Mouse (Mus musculus): ENCODE results near the gene Rora. TPM values are rescaled to one million over a fixed set of nuclear protein-coding genes. Genes with fewer than 3 reads are reported as not detected.

Gene Rora
- polyA plus RNA-seq, 1 experiment from 2014 or later, result 6.6 TPM

DNA sequence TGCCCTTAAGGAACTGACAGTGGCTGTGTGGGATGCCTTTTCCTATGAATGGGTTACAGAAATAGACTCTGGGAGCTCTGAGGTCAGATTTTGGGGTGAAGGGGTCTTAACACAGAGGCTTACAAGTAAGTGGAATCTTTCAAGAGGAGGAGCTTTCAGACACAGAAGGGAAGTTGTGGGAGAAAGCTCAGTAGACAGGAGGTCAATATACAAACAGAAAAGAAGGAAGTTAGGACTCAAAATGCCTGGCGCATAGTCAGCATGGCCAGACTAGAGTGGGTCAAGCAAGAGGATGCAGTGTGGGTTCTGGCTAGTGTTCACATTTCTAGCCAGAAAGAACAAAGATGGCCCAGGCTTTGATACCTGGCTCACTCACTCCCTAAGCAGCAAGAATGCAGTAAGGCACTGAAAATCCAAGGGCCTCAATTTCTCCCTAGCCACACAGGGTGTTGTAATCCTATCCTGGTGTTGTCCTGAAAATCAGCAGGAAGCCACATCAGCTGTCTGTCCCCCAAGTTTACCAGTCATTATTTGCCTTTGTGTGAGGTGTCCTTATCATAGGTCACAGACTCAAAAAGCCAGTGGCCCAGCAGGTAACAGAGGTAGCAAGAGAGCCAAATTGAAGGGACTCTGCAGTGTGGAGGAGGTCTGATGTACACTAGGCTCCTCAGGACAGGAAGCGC lies 456.2 kb downstream of the Rora start:
- peaks cover 18% of the 10 kb centered on the region for H3K4me1 ChIP-seq
- no peak for DNase-seq (ENCODE audit: low spot score)
- no peaks in the 10 kb centered on the region for H3K27me3 ChIP-seq (replicated peaks; ENCODE audit: low read depth, poor library complexity, severe bottlenecking)
- H3K36me3 ChIP-seq (replicated peaks), result no peaks in the 10 kb centered on the region
- WGBS, result 93% methylated on average over 2 of the region's 2 CpGs
- no peaks in the 10 kb centered on the region for H3K9me3 ChIP-seq
- no peak overlapping the region for H3K27ac ChIP-seq (replicated peaks)
- H3K4me3 ChIP-seq, result no peak overlapping the region

DNA sequence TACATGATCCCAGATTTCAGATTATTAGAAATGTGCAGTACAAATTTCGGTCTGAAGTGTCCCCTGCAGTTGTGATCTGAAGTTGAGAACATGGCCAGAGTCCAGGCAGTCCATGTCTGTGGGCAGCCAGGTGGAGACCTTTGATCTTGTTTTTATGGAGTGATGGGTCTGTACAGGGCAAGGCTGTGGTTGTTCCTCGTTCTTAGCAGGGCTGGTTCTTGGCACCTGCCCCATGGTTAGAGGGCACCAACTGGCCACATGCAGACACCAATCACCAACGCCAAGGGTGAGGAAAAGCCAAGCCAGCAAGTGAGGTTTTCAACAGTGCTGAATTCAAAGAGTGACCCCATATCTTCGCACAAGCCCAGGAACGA lies 456.7 kb downstream of the Rora start:
- no peak for DNase-seq (ENCODE audit: low spot score)
- H3K36me3 ChIP-seq (replicated peaks), result no peaks in the 10 kb centered on the region
- WGBS, result 81% methylated on average over 5 of the region's 5 CpGs

DNA sequence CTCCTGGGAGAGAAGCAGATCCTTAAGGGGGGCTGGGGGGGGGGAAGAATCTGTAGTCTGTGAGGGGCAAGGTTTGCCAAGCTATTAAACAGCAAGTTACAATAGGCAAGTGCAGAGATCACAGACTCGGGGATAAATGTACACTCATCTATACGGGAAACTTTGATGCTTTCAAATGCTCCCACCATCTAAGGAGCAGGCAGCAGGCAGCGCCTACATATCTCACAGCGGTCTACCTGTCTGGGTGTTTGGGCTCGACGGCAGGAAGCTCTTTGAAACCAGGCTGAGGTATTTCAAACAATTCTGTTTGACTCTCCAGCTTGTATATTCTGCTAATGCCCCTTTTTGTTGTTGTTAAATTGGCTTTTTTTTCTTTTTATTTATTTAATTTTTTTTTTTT lies 457.1 kb downstream of the Rora start:
- H3K4me1 ChIP-seq, result peaks cover 20% of the 10 kb centered on the region
- H3K27ac ChIP-seq (replicated peaks), result no peak overlapping the region
- H3K9me3 ChIP-seq, result no peaks in the 10 kb centered on the region
- 75% methylated on average over 6 of the region's 6 CpGs for WGBS
- no peak overlapping the region for H3K4me3 ChIP-seq
- no peak for DNase-seq (ENCODE audit: low spot score)
- no peaks in the 10 kb centered on the region for H3K27me3 ChIP-seq (replicated peaks; ENCODE audit: low read depth, poor library complexity, severe bottlenecking)
- H3K36me3 ChIP-seq (replicated peaks), result no peaks in the 10 kb centered on the region

More for the DNA sequence above, 456.7 kb downstream of the Rora start:
- H3K4me3 ChIP-seq, result no peak overlapping the region
- no peaks in the 10 kb centered on the region for H3K9me3 ChIP-seq
- peaks cover 20% of the 10 kb centered on the region for H3K4me1 ChIP-seq
- no peak overlapping the region for H3K27ac ChIP-seq (replicated peaks)
- no peaks in the 10 kb centered on the region for H3K27me3 ChIP-seq (replicated peaks; ENCODE audit: low read depth, poor library complexity, severe bottlenecking)

DNA sequence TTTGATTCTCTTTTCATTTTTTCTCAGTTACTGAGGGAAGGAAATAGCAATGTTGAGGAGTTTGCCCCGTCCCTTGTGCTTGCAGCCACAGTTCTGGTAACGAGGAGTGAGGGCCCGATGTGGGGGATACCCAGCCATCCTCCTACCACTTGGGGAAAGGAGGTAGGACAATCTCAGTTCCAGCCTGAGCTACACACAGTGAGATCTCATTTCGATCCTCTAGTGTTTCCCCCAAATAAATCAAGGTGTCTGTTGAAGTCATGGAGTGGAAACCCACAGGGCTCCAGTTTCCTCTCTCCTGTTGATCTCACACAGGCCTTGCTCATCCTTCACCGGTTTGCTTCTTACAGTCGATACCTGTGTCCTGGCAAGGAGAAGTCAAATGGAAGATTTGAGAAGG lies 458.0 kb downstream of the Rora start:
- Histone ChIP-seq H3K9me3 (no peaks in the 10 kb centered on the region), H3K36me3 (replicated peaks) (no peaks in the 10 kb centered on the region), H3K4me3 (no peak overlapping the region), H3K4me1 (peaks cover 20% of the 10 kb centered on the region), H3K27ac (replicated peaks) (no peak overlapping the region), H3K27me3 (replicated peaks; ENCODE audit: low read depth, poor library complexity, severe bottlenecking) (no peaks in the 10 kb centered on the region)
- DNase-seq (ENCODE audit: low spot score), result no peak
- WGBS, result 83% methylated on average over 6 of the region's 6 CpGs

DNA sequence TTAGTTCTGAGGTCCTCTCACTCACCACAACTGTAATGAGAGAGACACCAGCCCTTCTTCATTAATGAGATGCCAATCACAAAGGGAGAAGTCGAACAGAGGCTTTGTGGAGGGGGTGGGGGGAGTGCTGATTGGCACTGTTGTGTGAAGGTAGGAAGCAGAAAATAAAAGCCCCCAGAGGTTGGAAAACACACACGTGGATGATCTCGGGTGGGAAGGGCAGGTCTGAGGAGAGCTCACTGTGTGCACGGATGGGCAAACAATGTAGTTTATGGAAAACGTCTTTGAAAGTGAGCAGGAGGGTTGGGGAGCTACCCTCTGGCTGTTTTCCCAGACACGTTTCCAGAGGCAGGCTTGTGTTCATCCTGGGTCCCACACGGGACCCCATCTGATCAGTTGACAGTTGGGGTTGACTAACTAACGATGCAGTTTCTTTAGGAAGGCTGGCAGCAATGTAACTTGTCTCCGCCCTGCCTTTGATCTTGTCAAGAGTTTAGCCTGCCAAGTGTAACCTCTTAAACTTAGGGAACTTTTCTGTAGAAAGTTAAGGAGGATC lies 460.9 kb downstream of the Rora start:
- Histone ChIP-seq H3K27me3 (replicated peaks; ENCODE audit: low read depth, poor library complexity, severe bottlenecking) (no peaks in the 10 kb centered on the region), H3K27ac (replicated peaks) (no peak overlapping the region), H3K4me3 (no peak overlapping the region), H3K9me3 (no peaks in the 10 kb centered on the region), H3K4me1 (peaks cover 17% of the 10 kb centered on the region), H3K36me3 (replicated peaks) (no peaks in the 10 kb centered on the region)
- no peak for DNase-seq (ENCODE audit: low spot score)
- WGBS, result 33% methylated on average over 9 of the region's 9 CpGs

DNA sequence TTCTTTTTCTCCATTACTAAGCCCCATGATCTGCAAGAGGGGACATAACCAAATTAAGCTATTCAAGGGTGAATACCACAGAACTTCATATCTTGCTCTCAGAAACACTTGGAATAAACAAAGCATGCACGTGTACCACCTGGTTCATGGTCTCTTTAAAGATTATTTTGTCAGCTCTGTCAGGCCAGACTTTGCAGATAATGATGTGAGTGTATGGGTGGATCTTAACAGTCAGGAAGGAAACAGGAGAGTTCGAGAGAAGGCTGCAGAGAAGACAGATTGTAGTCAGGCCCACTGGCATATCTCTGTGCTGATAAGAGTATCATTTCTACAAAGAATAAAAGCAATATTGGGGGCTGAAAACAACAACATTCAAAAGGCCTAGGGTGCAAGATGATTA lies 463.2 kb downstream of the Rora start:
- DNase-seq (ENCODE audit: low spot score), result no peak
- 77% methylated on average over 2 of the region's 2 CpGs for WGBS
- no peak overlapping the region for H3K27ac ChIP-seq (replicated peaks)
- H3K27me3 ChIP-seq (replicated peaks; ENCODE audit: low read depth, poor library complexity, severe bottlenecking), result no peaks in the 10 kb centered on the region
- H3K4me3 ChIP-seq, result no peak overlapping the region
- H3K9me3 ChIP-seq, result no peaks in the 10 kb centered on the region
- peaks cover 17% of the 10 kb centered on the region for H3K4me1 ChIP-seq
- no peaks in the 10 kb centered on the region for H3K36me3 ChIP-seq (replicated peaks)

DNA sequence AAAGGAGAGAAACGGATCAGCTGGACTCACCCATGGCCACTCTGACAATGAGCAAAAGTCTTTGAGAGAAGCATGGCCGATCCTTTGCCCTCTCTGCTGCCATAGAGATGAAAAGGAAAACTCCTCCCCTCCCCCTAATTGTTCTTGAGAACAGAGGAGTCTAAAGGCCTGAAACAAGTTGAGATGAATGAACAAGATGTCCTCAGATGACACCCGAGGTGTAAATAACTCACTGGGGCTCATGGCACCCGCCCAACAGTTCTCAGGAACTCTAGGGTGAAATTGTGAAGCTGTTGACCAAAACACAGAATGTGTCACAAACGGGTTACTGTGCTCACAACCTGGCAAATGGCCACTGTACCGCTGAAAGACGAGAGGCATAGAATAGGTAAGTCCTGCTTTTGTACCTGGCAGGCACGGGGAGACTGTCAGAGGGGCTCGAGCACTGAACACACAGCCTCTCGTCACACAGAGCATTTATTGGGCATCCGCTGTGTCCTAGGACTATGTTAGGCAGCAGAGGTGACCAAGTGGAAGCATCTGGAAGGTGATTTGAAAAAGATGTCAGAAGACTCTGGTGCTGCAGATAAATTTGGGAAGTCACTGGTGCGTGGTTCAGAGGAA lies 467.6 kb downstream of the Rora start:
- H3K27me3 ChIP-seq (replicated peaks; ENCODE audit: low read depth, poor library complexity, severe bottlenecking), result peaks cover 21% of the 10 kb centered on the region
- no peaks in the 10 kb centered on the region for H3K36me3 ChIP-seq (replicated peaks)
- H3K9me3 ChIP-seq, result no peaks in the 10 kb centered on the region
- WGBS, result 70% methylated on average over 12 of the region's 12 CpGs
- no peak overlapping the region for H3K4me3 ChIP-seq
- H3K27ac ChIP-seq (replicated peaks), result no peak overlapping the region
- DNase-seq (ENCODE audit: low spot score), result no peak
- H3K4me1 ChIP-seq, result peaks cover 27% of the 10 kb centered on the region

DNA sequence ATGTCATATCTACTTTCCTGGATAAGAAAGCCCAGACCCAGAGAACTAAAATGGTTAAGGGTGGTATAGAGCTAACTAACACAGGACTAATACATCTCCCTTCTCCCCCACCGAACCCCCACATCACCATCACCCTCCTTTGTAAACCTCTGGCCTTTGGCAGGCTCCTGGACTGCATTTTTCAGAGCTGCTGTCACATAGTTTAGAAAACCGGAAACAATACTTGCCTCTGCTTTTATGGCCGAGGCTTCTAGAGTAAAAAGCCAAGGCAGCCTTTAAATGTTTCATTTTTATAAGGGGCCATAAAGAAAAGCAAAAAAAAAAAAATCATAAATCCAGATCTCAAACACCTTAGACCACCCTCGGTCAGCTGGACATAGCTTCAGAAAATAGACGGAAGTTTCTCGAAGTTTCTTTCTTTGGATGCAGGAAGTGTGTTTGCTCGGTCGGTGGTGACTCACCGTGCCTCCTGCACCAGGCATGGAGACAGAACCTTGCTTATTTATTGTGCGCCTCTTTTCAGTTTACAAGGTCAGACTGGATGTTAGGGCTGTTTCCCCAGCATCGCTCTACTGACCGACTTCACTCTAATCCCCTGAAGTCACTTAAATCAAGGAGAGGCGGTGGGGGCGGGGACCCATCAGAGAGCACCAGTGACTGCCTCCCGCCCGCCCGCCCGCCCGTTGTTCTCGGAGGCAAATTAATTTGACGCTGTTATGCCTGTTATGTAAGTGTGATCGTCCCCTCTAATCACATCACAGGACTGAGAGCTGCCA lies 471.6 kb downstream of the Rora start:
- 0 out of 2 replicates have a peak overlapping the region, but pooled peaks have one; percentile 14 for H3K27ac ChIP-seq (replicated peaks)

DNA sequence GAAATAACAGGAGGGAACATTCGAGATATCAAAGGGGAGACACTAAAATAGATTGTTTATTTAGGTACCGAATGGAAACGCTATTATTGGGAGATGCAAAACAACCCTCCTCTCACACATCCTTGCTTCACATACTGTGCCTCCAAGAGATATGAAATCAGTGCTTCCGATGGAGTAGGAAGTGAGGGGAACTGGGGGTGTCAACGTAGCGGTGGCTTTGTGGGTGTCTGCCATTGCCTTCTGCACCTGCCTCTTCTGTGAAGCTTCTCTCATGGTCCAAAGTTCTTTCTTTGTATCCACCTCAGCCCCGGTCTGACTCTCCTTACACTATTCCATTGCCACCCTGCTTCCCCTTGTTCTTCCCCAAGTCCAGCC lies 472.2 kb downstream of the Rora start:
- H3K27me3 ChIP-seq (replicated peaks; ENCODE audit: low read depth, poor library complexity, severe bottlenecking), result peaks cover 30% of the 10 kb centered on the region
- no peak for DNase-seq (ENCODE audit: low spot score)
- H3K36me3 ChIP-seq (replicated peaks), result no peaks in the 10 kb centered on the region
- peak overlapping the region; percentile 41 for H3K4me3 ChIP-seq
- WGBS, result 62% methylated on average over 7 of the region's 7 CpGs
- 0 out of 2 replicates have a peak overlapping the region, but pooled peaks have one; percentile 14 for H3K27ac ChIP-seq (replicated peaks)
- no peaks in the 10 kb centered on the region for H3K9me3 ChIP-seq
- peaks cover 27% of the 10 kb centered on the region for H3K4me1 ChIP-seq

More for the DNA sequence above, 471.6 kb downstream of the Rora start:
- Histone ChIP-seq H3K36me3 (replicated peaks) (no peaks in the 10 kb centered on the region), H3K9me3 (no peaks in the 10 kb centered on the region), H3K4me1 (peaks cover 27% of the 10 kb centered on the region), H3K27me3 (replicated peaks; ENCODE audit: low read depth, poor library complexity, severe bottlenecking) (peaks cover 30% of the 10 kb centered on the region), H3K4me3 (peak overlapping the region; percentile 41)
- peak; percentile 52 for DNase-seq (ENCODE audit: low spot score)
- WGBS, result 22% methylated on average over 22 of the region's 22 CpGs

DNA sequence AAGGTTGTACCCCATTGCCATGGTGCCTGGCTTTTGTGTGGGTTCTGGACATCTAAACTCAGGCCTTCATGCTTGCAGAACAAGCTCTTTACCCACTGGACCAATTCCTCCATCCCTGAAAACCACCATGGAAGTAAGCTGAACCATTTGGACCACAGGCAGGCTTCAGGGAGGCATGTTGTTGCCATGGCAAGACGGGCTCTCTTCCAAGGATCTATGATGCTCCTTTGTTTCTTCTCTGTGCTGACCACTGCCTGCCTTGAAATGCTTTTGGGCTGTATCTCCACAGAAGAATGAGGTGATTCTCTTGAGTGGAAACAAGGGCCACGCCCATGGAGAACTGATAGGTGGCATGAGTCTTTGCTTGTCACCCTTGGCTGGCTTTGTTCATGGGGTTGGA lies 473.0 kb downstream of the Rora start:
- H3K36me3 ChIP-seq (replicated peaks), result no peaks in the 10 kb centered on the region
- H3K27me3 ChIP-seq (replicated peaks; ENCODE audit: low read depth, poor library complexity, severe bottlenecking), result peaks cover 30% of the 10 kb centered on the region
- no peak overlapping the region for H3K4me3 ChIP-seq
- DNase-seq (ENCODE audit: low spot score), result no peak
- WGBS, result 89% methylated on average over 2 of the region's 2 CpGs
- no peak overlapping the region for H3K27ac ChIP-seq (replicated peaks)
- peaks cover 20% of the 10 kb centered on the region for H3K4me1 ChIP-seq
- H3K9me3 ChIP-seq, result no peaks in the 10 kb centered on the region

DNA sequence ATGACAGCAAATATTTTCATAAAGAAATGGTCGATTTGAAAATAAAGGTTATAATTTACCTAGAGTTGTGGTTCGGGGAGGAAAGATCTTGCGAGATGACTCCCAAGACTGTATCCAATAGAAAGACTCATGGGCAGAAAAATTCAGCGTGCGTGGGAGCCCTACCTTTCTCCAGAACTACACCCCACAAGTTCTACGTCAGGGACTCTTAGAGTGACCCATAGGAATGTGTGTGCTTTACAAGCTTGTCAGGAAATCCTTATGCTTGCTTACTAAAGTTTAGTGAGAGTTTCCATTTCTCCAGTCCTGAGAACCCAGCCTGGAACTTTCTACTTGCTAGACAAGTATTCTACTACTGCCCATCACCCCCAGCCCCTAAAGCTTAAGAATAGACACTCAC lies 474.7 kb downstream of the Rora start:
- Histone ChIP-seq H3K9me3 (no peaks in the 10 kb centered on the region), H3K4me1 (peaks cover 25% of the 10 kb centered on the region), H3K27me3 (replicated peaks; ENCODE audit: low read depth, poor library complexity, severe bottlenecking) (peaks cover 25% of the 10 kb centered on the region), H3K36me3 (replicated peaks) (no peaks in the 10 kb centered on the region), H3K27ac (replicated peaks) (no peak overlapping the region), H3K4me3 (no peak overlapping the region)
- DNase-seq (ENCODE audit: low spot score), result no peak
- 90% methylated on average over 6 of the region's 6 CpGs for WGBS

DNA sequence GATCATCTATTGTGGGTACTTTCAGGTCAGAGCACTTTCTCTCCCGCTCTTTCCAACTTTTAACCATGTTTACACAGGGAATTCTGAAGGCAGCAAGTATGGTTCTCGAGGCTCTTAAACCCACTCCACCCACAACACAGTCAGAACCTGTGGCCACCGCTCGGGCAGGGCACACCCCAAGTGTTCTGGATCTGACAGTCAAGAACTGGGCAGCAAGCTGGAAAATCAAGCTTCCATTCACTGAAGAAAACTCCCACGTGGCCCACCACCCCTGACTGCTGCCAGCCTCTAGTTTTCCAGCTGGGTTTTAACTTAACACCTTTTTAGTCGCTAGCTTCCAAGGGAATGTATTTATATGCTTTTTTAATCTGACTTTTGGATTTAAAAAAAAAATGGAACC lies 479.4 kb downstream of the Rora start:
- Histone ChIP-seq H3K4me1 (peaks cover 30% of the 10 kb centered on the region), H3K27ac (replicated peaks) (peak overlapping the region; percentile 51), H3K36me3 (replicated peaks) (no peaks in the 10 kb centered on the region), H3K27me3 (replicated peaks; ENCODE audit: low read depth, poor library complexity, severe bottlenecking) (peaks cover 4% of the 10 kb centered on the region; the same call in 1 of the 2 replicates), H3K9me3 (no peaks in the 10 kb centered on the region), H3K4me3 (no peak overlapping the region)
- DNase-seq (ENCODE audit: low spot score), result no peak
- 76% methylated on average over 6 of the region's 6 CpGs for WGBS
